Mouse (Mus musculus) liver, embryonic 13.5 days (tissue): ENCODE measurements at regions not wholly inside any gene's neighbourhood (a gene's known extent, or its start where the extent isn't known, plus 50 kb on each side); places are given as distances from the start of the nearest gene placed in this dataset.

Experiments used
- ATAC-seq: fragments of 200-750 bp; cut with Nextera tagmentation; 2 replicates; pipeline ENCODE4 v1.8.0; 2017; ENCODE audit warnings: low read depth, mild to moderate bottlenecking, moderate number of reproducible peaks, moderate library complexity
- DNase-seq: peaks from one replicate; pipeline ENCODE4 v3.0.0; 2022
- H3K27ac ChIP-seq: fragments of 300-500 bp; sonication (generic); 2 replicates; pipeline ENCODE4 v1.5.1; 2015; ENCODE audit warnings: moderate library complexity, mild to moderate bottlenecking, inconsistent platforms
- H3K27me3 ChIP-seq: fragments of 300-500 bp; sonication (generic); 2 replicates; pipeline ENCODE4 v1.6.1; 2015; ENCODE audit warnings: mild to moderate bottlenecking, inconsistent platforms
- H3K36me3 ChIP-seq: fragments of 300-500 bp; sonication (generic); 2 replicates; pipeline ENCODE4 v1.6.1; 2015; ENCODE audit warnings: mild to moderate bottlenecking, inconsistent platforms
- H3K4me1 ChIP-seq: fragments of 300-500 bp; sonication (generic); replicated peaks from 2 replicates; pipeline ENCODE4 v1.6.1; 2015; ENCODE audit warnings: inconsistent platforms
- H3K4me2 ChIP-seq: fragments of 300-500 bp; sonication (generic); 2 replicates; pipeline ENCODE4 v1.6.1; 2015; ENCODE audit warnings: inconsistent platforms, mild to moderate bottlenecking, moderate library complexity
- H3K4me3 ChIP-seq: fragments of 300-500 bp; sonication (generic); replicated peaks from 2 replicates; pipeline ENCODE4 v1.5.1; 2015; ENCODE audit warnings: mild to moderate bottlenecking, inconsistent platforms
- H3K9ac ChIP-seq: fragments of 300-500 bp; sonication (generic); 2 replicates; pipeline ENCODE4 v1.6.1; 2015; ENCODE audit warnings: mild to moderate bottlenecking, inconsistent platforms
- H3K9me3 ChIP-seq: fragments of 300-500 bp; sonication (generic); replicated peaks from 2 replicates; pipeline ENCODE4 v1.6.1; 2016; ENCODE audit warnings: inconsistent platforms
- WGBS: fragments of 180-500 bp; shearing (Covaris S2); methylation state at CpG from one replicate; pipeline ENCODE4 v1.1.7; 2015; ENCODE audit not compliant: insufficient replicate concordance; 5-methylcytosine and 5-hydroxymethylcytosine counted together

- H3K27ac ChIP-seq = no peak overlapping the region
- ATAC-seq = peak; percentile 45; the same call in 1 of the 2 replicates
- H3K9me3 ChIP-seq = no peaks in the 10 kb centered on the region
- no peak overlapping the region for H3K9ac ChIP-seq
- no peaks in the 10 kb centered on the region for H3K36me3 ChIP-seq
- peak; percentile 13 for DNase-seq
- peaks cover 10% of the 10 kb centered on the region for H3K4me1 ChIP-seq
- no peaks in the 10 kb centered on the region for H3K27me3 ChIP-seq
- no peak overlapping the region for H3K4me3 ChIP-seq
- H3K4me2 ChIP-seq = no peak overlapping the region
- 61% methylated on average over 5 of the region's 5 CpGs for WGBS
Measured at GRCm38 (mm10) chr15:62297138-62297537, 1374.3 kb upstream of the A1bg start.

- H3K36me3 ChIP-seq = no peaks in the 10 kb centered on the region
- DNase-seq = no peak
- no peak overlapping the region for H3K9ac ChIP-seq
- 40% methylated on average over 8 of the region's 8 CpGs for WGBS
- H3K4me2 ChIP-seq = no peak overlapping the region
- H3K4me1 ChIP-seq = peaks cover 10% of the 10 kb centered on the region
- peak; percentile 34; the same call in 1 of the 2 replicates for ATAC-seq
- no peak overlapping the region for H3K27ac ChIP-seq
- H3K4me3 ChIP-seq = no peak overlapping the region
- no peaks in the 10 kb centered on the region for H3K27me3 ChIP-seq
- no peaks in the 10 kb centered on the region for H3K9me3 ChIP-seq
Measured at GRCm38 (mm10) chr15:62295233-62295927, 1372.6 kb upstream of the A1bg start.

GRCm38 (mm10) chr15:62294786-62295185, 1372.0 kb upstream of the A1bg start:
- no peaks in the 10 kb centered on the region for H3K9me3 ChIP-seq
- H3K27ac ChIP-seq = no peak overlapping the region
- no peak overlapping the region for H3K9ac ChIP-seq
- H3K4me1 ChIP-seq = peaks cover 10% of the 10 kb centered on the region
- ATAC-seq (no peak), DNase-seq (no peak)
- H3K27me3 ChIP-seq = no peaks in the 10 kb centered on the region
- WGBS = 33% methylated on average over 3 of the region's 3 CpGs
- no peak overlapping the region for H3K4me2 ChIP-seq
- H3K4me3 ChIP-seq = no peak overlapping the region
- H3K36me3 ChIP-seq = no peaks in the 10 kb centered on the region

- ATAC-seq (no peak), DNase-seq (no peak)
- no peak overlapping the region for H3K9ac ChIP-seq
- H3K36me3 ChIP-seq = no peaks in the 10 kb centered on the region
- H3K4me1 ChIP-seq = peaks cover 10% of the 10 kb centered on the region
- no peaks in the 10 kb centered on the region for H3K9me3 ChIP-seq
- no peak overlapping the region for H3K27ac ChIP-seq
- no peak overlapping the region for H3K4me3 ChIP-seq
- 68% methylated on average over 3 of the region's 3 CpGs for WGBS
- H3K27me3 ChIP-seq = no peaks in the 10 kb centered on the region
- no peak overlapping the region for H3K4me2 ChIP-seq
Measured at GRCm38 (mm10) chr15:62292876-62293275, 1370.1 kb upstream of the A1bg start.

- H3K36me3 ChIP-seq = no peaks in the 10 kb centered on the region
- H3K27me3 ChIP-seq = no peaks in the 10 kb centered on the region
- no peak overlapping the region for H3K4me2 ChIP-seq
- H3K9me3 ChIP-seq = no peaks in the 10 kb centered on the region
- WGBS = 75% methylated on average over 4 of the region's 4 CpGs
- H3K27ac ChIP-seq = no peak overlapping the region
- H3K4me1 ChIP-seq = peaks cover 6% of the 10 kb centered on the region
- ATAC-seq = no peak
- no peak overlapping the region for H3K9ac ChIP-seq
- H3K4me3 ChIP-seq = no peak overlapping the region
- DNase-seq = no peak
Measured at GRCm38 (mm10) chr15:62290687-62291086, 1367.9 kb upstream of the A1bg start.

- Histone ChIP-seq H3K27ac (no peak overlapping the region), H3K4me3 (no peak overlapping the region), H3K9me3 (no peaks in the 10 kb centered on the region), H3K36me3 (no peaks in the 10 kb centered on the region), H3K27me3 (no peaks in the 10 kb centered on the region), H3K4me1 (peaks cover 9% of the 10 kb centered on the region), H3K4me2 (no peak overlapping the region), H3K9ac (no peak overlapping the region)
- no peak for DNase-seq
- ATAC-seq = no peak
- WGBS = 51% methylated on average over 11 of the region's 11 CpGs
Measured at GRCm38 (mm10) chr15:62286666-62287655, 1364.1 kb upstream of the A1bg start.

GRCm38 (mm10) chr15:62284606-62285531, 1362.1 kb upstream of the A1bg start:
- no peak overlapping the region for H3K9ac ChIP-seq
- H3K9me3 ChIP-seq = no peaks in the 10 kb centered on the region
- no peak overlapping the region for H3K27ac ChIP-seq
- no peaks in the 10 kb centered on the region for H3K36me3 ChIP-seq
- H3K4me1 ChIP-seq = peaks cover 9% of the 10 kb centered on the region
- H3K4me2 ChIP-seq = no peak overlapping the region
- no peaks in the 10 kb centered on the region for H3K27me3 ChIP-seq
- 80% methylated on average over 7 of the region's 7 CpGs for WGBS
- no peak overlapping the region for H3K4me3 ChIP-seq
- ATAC-seq (no peak), DNase-seq (no peak)

GRCm38 (mm10) chr15:62283661-62284429, 1361.0 kb upstream of the A1bg start:
- WGBS = 48% methylated on average over 6 of the region's 6 CpGs
- no peaks in the 10 kb centered on the region for H3K9me3 ChIP-seq
- H3K27ac ChIP-seq = no peak overlapping the region
- H3K9ac ChIP-seq = no peak overlapping the region
- H3K4me1 ChIP-seq = peaks cover 9% of the 10 kb centered on the region
- no peak for ATAC-seq
- H3K27me3 ChIP-seq = no peaks in the 10 kb centered on the region
- no peak overlapping the region for H3K4me3 ChIP-seq
- H3K36me3 ChIP-seq = no peaks in the 10 kb centered on the region
- DNase-seq = peak; percentile 1
- H3K4me2 ChIP-seq = no peak overlapping the region

- H3K4me2 ChIP-seq = no peak overlapping the region
- H3K27me3 ChIP-seq = no peaks in the 10 kb centered on the region
- DNase-seq = no peak
Measured at GRCm38 (mm10) chr15:62282646-62283045, 1359.8 kb upstream of the A1bg start.

GRCm38 (mm10) chr15:62282116-62282515, 1359.3 kb upstream of the A1bg start:
- DNase-seq = no peak
- no peaks in the 10 kb centered on the region for H3K27me3 ChIP-seq
- H3K4me1 ChIP-seq = peaks cover 9% of the 10 kb centered on the region
- no peaks in the 10 kb centered on the region for H3K36me3 ChIP-seq
- ATAC-seq = no peak
- no peak overlapping the region for H3K4me3 ChIP-seq
- H3K9me3 ChIP-seq = no peaks in the 10 kb centered on the region
- no peak overlapping the region for H3K27ac ChIP-seq
- no peak overlapping the region for H3K4me2 ChIP-seq
- WGBS = 82% methylated on average over 1 of the region's 1 CpGs
- H3K9ac ChIP-seq = no peak overlapping the region

More at GRCm38 (mm10) chr15:62282646-62283045, 1359.8 kb upstream of the A1bg start:
- peaks cover 9% of the 10 kb centered on the region for H3K4me1 ChIP-seq
- H3K9ac ChIP-seq = no peak overlapping the region
- H3K27ac ChIP-seq = no peak overlapping the region
- H3K9me3 ChIP-seq = no peaks in the 10 kb centered on the region
- H3K36me3 ChIP-seq = no peaks in the 10 kb centered on the region
- ATAC-seq = no peak
- WGBS = 78% methylated on average over 9 of the region's 9 CpGs
- H3K4me3 ChIP-seq = no peak overlapping the region
